8 mouse cellular contexts compared by ENCODE assay signal in the genomic region with DNA sequence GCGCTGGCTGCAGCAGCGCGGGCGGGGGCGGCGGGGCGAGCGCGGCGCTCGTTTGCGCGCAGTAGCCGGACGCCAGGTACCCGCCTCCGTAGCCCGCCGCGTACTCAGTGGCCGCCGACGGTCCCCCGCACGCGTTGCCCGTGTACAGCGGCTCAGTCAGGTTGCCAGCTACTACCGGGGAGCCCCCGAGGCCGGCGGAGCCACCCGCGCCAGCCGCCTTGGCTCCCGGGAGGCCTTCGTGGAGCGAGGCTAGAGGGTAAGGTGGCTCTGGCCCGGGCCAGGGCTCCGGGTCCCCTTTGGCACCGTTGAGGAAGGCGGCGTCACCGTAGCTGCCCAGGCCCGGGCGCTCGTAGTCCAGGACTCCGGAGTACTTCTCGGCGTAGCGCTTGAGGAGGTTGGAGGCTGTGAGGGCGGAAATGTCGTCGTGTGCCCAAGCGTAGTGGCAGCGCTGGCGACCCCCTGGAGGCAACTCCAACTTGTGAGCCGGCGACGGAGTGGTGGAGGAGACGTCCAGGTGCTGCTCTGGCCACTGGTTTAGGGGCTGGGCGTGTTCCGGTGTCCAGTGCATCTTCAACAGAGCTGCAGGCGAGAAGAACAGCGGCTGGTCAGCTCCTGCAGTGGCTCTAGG. TPM values are rescaled to one million over a fixed set of nuclear protein-coding genes. Genes with fewer than 3 reads are reported as not detected.
A peak's percentile ranks its signal among the peaks of the same experiment; 100 is the strongest.
DNase-seq lines count a peak whose midpoint lies in the region; ATAC-seq and TF ChIP-seq lines count a peak whose summit lies in the region.
"Had no signal": no experiment of that assay in that cellular context is flagged by ENCODE, and none has a peak within 500 bp of the region (broad histone marks: within the 10 kb centered on the region; RNA-seq: fewer than 3 reads in every experiment).

No protein-coding gene starts in this region.

- no peak for ATAC-seq in lung, embryonic 15.5 days (ENCODE audit: borderline replicate concordance, extremely low read depth, low FRiP score, low TSS enrichment)
- ATAC-seq in forebrain, embryonic 14.5 days, result no peak
- no peak for ATAC-seq in limb, embryonic 14.5 days (ENCODE audit: low FRiP score, low read depth)
- no peak for ATAC-seq in stomach, embryonic 14.5 days (ENCODE audit: insufficient number of reproducible peaks, insufficient read depth, low FRiP score, low read depth)

- peak overlapping the region; percentile 37 for H3K4me3 ChIP-seq in lung, embryonic 15.5 days
- peak overlapping the region; percentile 28 for H3K4me3 ChIP-seq in forebrain, embryonic 14.5 days (ENCODE audit: low read depth, low read length)
- H3K4me3 ChIP-seq in limb, embryonic 14.5 days (replicated peaks; ENCODE audit: low read length), result peak overlapping the region; percentile 41
- peak overlapping the region; percentile 26 for H3K4me3 ChIP-seq in stomach, embryonic 14.5 days (ENCODE audit: low read depth, low read length)

- peaks cover 2% of the 10 kb centered on the region; the same call in 1 of the 2 replicates for H3K36me3 ChIP-seq in lung, embryonic 15.5 days
- H3K36me3 ChIP-seq in forebrain, embryonic 14.5 days (ENCODE audit: control insufficient read depth, insufficient read depth, low read length), result no peaks in the 10 kb centered on the region
- H3K36me3 ChIP-seq in limb, embryonic 14.5 days (ENCODE audit: control insufficient read depth, insufficient read depth, low read length), result 0 out of 2 replicates have a peak, but pooled peaks cover 14% of the 10 kb centered on the region
- H3K36me3 ChIP-seq in stomach, embryonic 14.5 days (ENCODE audit: control insufficient read depth, insufficient read depth, low read length), result peaks cover 5% of the 10 kb centered on the region

- H3K27me3 ChIP-seq in lung, embryonic 15.5 days, result peaks cover 78% of the 10 kb centered on the region
- peaks cover 42% of the 10 kb centered on the region for H3K27me3 ChIP-seq in forebrain, embryonic 14.5 days (replicated peaks; ENCODE audit: control insufficient read depth, insufficient read depth, low read length)
- H3K27me3 ChIP-seq in limb, embryonic 14.5 days (ENCODE audit: control insufficient read depth, insufficient read depth, low read length), result peaks cover 39% of the 10 kb centered on the region
- peaks cover 22% of the 10 kb centered on the region for H3K27me3 ChIP-seq in stomach, embryonic 14.5 days (ENCODE audit: control insufficient read depth, insufficient read depth, low read length)

- H3K9ac ChIP-seq in lung, embryonic 15.5 days, result no peak overlapping the region
- peak overlapping the region; percentile 21 for H3K9ac ChIP-seq in forebrain, embryonic 14.5 days (ENCODE audit: low read length)
- H3K9ac ChIP-seq in limb, embryonic 14.5 days (ENCODE audit: low read depth, low read length, severe bottlenecking), result peak overlapping the region; percentile 45
- H3K9ac ChIP-seq in stomach, embryonic 14.5 days (replicated peaks; ENCODE audit: low read depth, low read length), result peak overlapping the region; percentile 25; the same call in 1 of the 2 replicates

- H3K9me3 ChIP-seq in lung, embryonic 15.5 days, result no peaks in the 10 kb centered on the region
- H3K9me3 ChIP-seq in forebrain, embryonic 14.5 days (replicated peaks; ENCODE audit: control insufficient read depth, low read length), result no peaks in the 10 kb centered on the region
- no peaks in the 10 kb centered on the region for H3K9me3 ChIP-seq in limb, embryonic 14.5 days (ENCODE audit: control insufficient read depth, low read length)
- H3K9me3 ChIP-seq in stomach, embryonic 14.5 days (ENCODE audit: control insufficient read depth, low read depth, low read length), result no peaks in the 10 kb centered on the region

- no peak for TF ChIP-seq POLR2A in limb, embryonic 14.5 days (IDR thresholded peaks at IDR 0.05; ENCODE audit: borderline replicate concordance, extremely low read depth, insufficient read depth, insufficient read length)

- DNase-seq in lung, postnatal 10 days, result no peak
- DNase-seq in forebrain, embryonic 14.5 days (ENCODE audit: low spot score), result no peak
- DNase-seq in limb, embryonic 14.5 days (ENCODE audit: low spot score), result no peak
- no peak for DNase-seq in left cerebral cortex, adult 18-20 months (ENCODE audit: low spot score in 2 of 2)
- DNase-seq in cerebellum, postnatal 36 days, result no peak

- peak overlapping the region; percentile 71 for H3K4me2 ChIP-seq in lung, embryonic 15.5 days
- peak overlapping the region; percentile 54 for H3K4me2 ChIP-seq in forebrain, embryonic 14.5 days (ENCODE audit: low read length)
- peak overlapping the region; percentile 61 for H3K4me2 ChIP-seq in limb, embryonic 14.5 days (replicated peaks; ENCODE audit: low read depth, low read length, severe bottlenecking)
- H3K4me2 ChIP-seq in stomach, embryonic 14.5 days (replicated peaks; ENCODE audit: low read depth, low read length), result peak overlapping the region; percentile 59

- WGBS in lung, embryonic 15.5 days, result 19% methylated on average over 49 of the region's 65 CpGs
- 9% methylated on average over 48 of the region's 65 CpGs for WGBS in forebrain, embryonic 14.5 days
- 10% methylated on average over 48 of the region's 65 CpGs for WGBS in limb, embryonic 14.5 days
- WGBS in stomach, embryonic 14.5 days, result 30% methylated on average over 52 of the region's 65 CpGs

- no peak overlapping the region for H3K27ac ChIP-seq in lung, embryonic 15.5 days
- H3K27ac ChIP-seq in forebrain, embryonic 14.5 days (ENCODE audit: low read depth, low read length), result no peak overlapping the region
- H3K27ac ChIP-seq in limb, embryonic 14.5 days (replicated peaks; ENCODE audit: low read depth, low read length), result no peak overlapping the region
- H3K27ac ChIP-seq in stomach, embryonic 14.5 days (ENCODE audit: low read length), result no peak overlapping the region

- H3K4me1 ChIP-seq in lung, embryonic 15.5 days, result peaks cover 23% of the 10 kb centered on the region
- no peaks in the 10 kb centered on the region for H3K4me1 ChIP-seq in forebrain, embryonic 14.5 days (ENCODE audit: control insufficient read depth, insufficient read depth, low read length)
- peaks cover 11% of the 10 kb centered on the region; the same call in 1 of the 2 replicates for H3K4me1 ChIP-seq in limb, embryonic 14.5 days (ENCODE audit: control insufficient read depth, insufficient read depth, low read length)
- H3K4me1 ChIP-seq in stomach, embryonic 14.5 days (ENCODE audit: control insufficient read depth, insufficient read depth, low read length), result peaks cover 10% of the 10 kb centered on the region; the same call in 1 of the 2 replicates

RNA-seq across cellular contexts. Expression of a gene that starts 6.7 kb away (rescaled TPM):
- polyA plus RNA-seq in lung, embryonic 15.5 days (2015; fragmentation: Nextera tagmentation; extraction: Ambion mirVana), result 0.19 TPM in 1 of 2 replicates, not detected in the other
- polyA plus RNA-seq in forebrain, embryonic 14.5 days (2014; fragmentation: Nextera tagmentation; extraction: Ambion mirVana), result not detected in 2 replicates
- 0.05 TPM in 1 of 2 replicates, not detected in the other for polyA plus RNA-seq in limb, embryonic 14.5 days (2012; rRNA removed)
- not detected in 2 replicates for polyA plus RNA-seq in limb, embryonic 14.5 days (2014; fragmentation: Nextera tagmentation; extraction: Ambion mirVana)
- polyA plus RNA-seq in stomach, embryonic 14.5 days (2014; fragmentation: Nextera tagmentation; extraction: Ambion mirVana), result not detected in 2 replicates
- not detected for total RNA-seq in left cerebral cortex, adult 18-20 months (2021)
- total RNA-seq: layer of hippocampus, postnatal 14 days had no signal

RNA-seq across cellular contexts. Expression of a gene that starts 24.4 kb away (rescaled TPM):
- polyA plus RNA-seq in lung, embryonic 15.5 days (2015; fragmentation: Nextera tagmentation; extraction: Ambion mirVana), result 0.19 and 0.24 TPM in 2 replicates
- 0.09 TPM in 1 of 2 replicates, not detected in the other for polyA plus RNA-seq in forebrain, embryonic 14.5 days (2014; fragmentation: Nextera tagmentation; extraction: Ambion mirVana)
- 3.7 and 5.4 TPM in 2 replicates for polyA plus RNA-seq in limb, embryonic 14.5 days (2012; rRNA removed)
- polyA plus RNA-seq in limb, embryonic 14.5 days (2014; fragmentation: Nextera tagmentation; extraction: Ambion mirVana), result 0.15 and 0.17 TPM in 2 replicates
- 0.38 and 0.41 TPM in 2 replicates for polyA plus RNA-seq in stomach, embryonic 14.5 days (2014; fragmentation: Nextera tagmentation; extraction: Ambion mirVana)
- 1 to 10 TPM; 1.3 to 1.4 TPM for total RNA-seq in left cerebral cortex, adult 18-20 months (2021)
